Mouse (Mus musculus) spleen, adult 2 months (tissue): ENCODE data around the gene Fbf1. TPM values are rescaled to one million over a fixed set of nuclear protein-coding genes. Genes with fewer than 3 reads are reported as not detected.

ENCODE experiments used
- DNase-seq, 2 experiments: peaks; one replicate each; pipeline versions ENCODE4 v3.0.0 to v3.0.0-alpha.2; 2012 to 2021; ENCODE audit warnings: low spot score in 2 of 2, low read depth in 1 of 2
- H3K27ac ChIP-seq: fragments of 200-500 bp; 2 replicates; pipeline ENCODE4 v1.5.1; 2012; ENCODE audit warnings: low read length, inconsistent platforms; ENCODE audit not compliant: insufficient read depth
- H3K27me3 ChIP-seq: fragments of 200-500 bp; 2 replicates; pipeline ENCODE4 v1.6.1; 2012; ENCODE audit warnings: mild to moderate bottlenecking, moderate library complexity, low read length, inconsistent platforms; ENCODE audit not compliant: control insufficient read depth, insufficient read depth
- H3K36me3 ChIP-seq: fragments of 200-500 bp; 2 replicates; pipeline ENCODE4 v1.6.1; 2012; ENCODE audit warnings: mild to moderate bottlenecking, low read length, inconsistent platforms; ENCODE audit not compliant: control insufficient read depth, insufficient read depth
- H3K4me1 ChIP-seq: fragments of 200-500 bp; 2 replicates; pipeline ENCODE4 v1.6.1; 2011; ENCODE audit warnings: inconsistent platforms; ENCODE audit not compliant: control insufficient read depth, insufficient read depth, insufficient read length
- H3K4me3 ChIP-seq: fragments of 200-500 bp; 2 replicates; pipeline ENCODE4 v1.5.1; 2011; ENCODE audit warnings: mild to moderate bottlenecking, inconsistent platforms; ENCODE audit not compliant: insufficient read depth, insufficient read length; ENCODE audit errors: extremely low read depth
- CTCF ChIP-seq: fragments of 200-500 bp; IDR thresholded peaks from 2 replicates; pipeline ENCODE4 v1.5.1; 2011; ENCODE audit warnings: mild to moderate bottlenecking, inconsistent platforms; ENCODE audit not compliant: insufficient read depth, insufficient read length, insufficient replicate concordance; ENCODE audit errors: extremely low read depth
- POLR2A ChIP-seq: fragments of 200-500 bp; IDR thresholded peaks from 2 replicates; pipeline ENCODE4 v1.6.1; 2011; ENCODE audit warnings: low read depth, low read length, inconsistent platforms
- WGBS: fragments of 180-500 bp; shearing (Covaris S2); methylation state at CpG from one replicate; pipeline ENCODE4 v1.1.7; 2018; 5-methylcytosine and 5-hydroxymethylcytosine counted together
- polyA plus RNA-seq: library from polyadenylated mRNA; depleted of rRNA; stranded (reverse); fragments of >200 nt; gene quantifications from 2 replicates; pipeline ENCODE4 v1.2.3, GENCODE M21; 2012; rRNA removed

The Fbf1 gene
- polyA plus RNA-seq: 13.3 and 14.0 TPM in 2 replicates

DNA sequence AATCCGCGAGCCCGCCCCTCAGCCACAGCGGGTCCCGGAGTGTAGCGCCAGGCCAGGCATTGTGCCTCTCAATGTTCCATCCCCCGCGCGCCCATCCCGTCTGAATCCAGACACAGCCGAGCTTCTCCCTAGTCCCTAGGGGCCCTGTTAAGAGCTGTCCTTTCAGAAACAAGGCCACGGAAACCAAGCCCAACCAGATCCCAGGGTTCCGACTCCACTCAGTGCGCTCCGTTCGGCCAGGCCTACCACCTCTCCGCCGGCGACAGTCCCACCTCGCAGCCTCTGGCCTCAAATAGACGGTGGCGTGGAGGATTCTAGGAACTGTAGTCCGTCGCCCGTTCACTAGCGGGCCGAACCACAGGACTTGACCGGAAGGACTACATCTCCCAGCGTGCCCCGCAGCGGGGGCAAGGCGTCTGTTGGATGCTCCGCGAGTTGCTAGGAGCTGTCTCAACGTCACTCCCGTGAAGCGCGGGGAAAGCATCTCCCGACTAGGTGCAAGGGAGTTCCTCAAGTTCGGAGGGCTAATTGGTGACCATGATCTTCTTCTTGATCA lies at the start of gene Fbf1:
Fbf1 (minus strand) TSS at position 283 of the 556 bp plus-strand sequence.
- no peaks in the 10 kb centered on the region for H3K27me3 ChIP-seq
- under 1% methylated on average over 40 of the region's 40 CpGs for WGBS
- DNase-seq: peak; percentile 73 to 94
- H3K36me3 ChIP-seq: peaks cover 6% of the 10 kb centered on the region
- peak within 1 kb of the TSS; percentile 17; the same call in 1 of the 2 replicates for H3K27ac ChIP-seq
- TF ChIP-seq POLR2A (peak; percentile 35; the same call in 1 of the 2 replicates), CTCF (no peak)
- H3K4me1 ChIP-seq: no peaks in the 10 kb centered on the region
- H3K4me3 ChIP-seq: peak within 1 kb of the TSS; percentile 76

- H3K4me3 ChIP-seq: no peak overlapping the region
- H3K36me3 ChIP-seq: no peaks in the 10 kb centered on the region
- no peaks in the 10 kb centered on the region; the same call in 1 of the 2 replicates for H3K4me1 ChIP-seq
- TF ChIP-seq CTCF (no peak), POLR2A (no peak)
- H3K27me3 ChIP-seq: no peaks in the 10 kb centered on the region
- no peak for DNase-seq
- H3K27ac ChIP-seq: no peak overlapping the region
- WGBS: 69% methylated on average over 11 of the region's 11 CpGs
Observed at GRCm38 (mm10) chr11:116216549-116216948, 48.6 kb upstream of the Fbf1 start.

DNA sequence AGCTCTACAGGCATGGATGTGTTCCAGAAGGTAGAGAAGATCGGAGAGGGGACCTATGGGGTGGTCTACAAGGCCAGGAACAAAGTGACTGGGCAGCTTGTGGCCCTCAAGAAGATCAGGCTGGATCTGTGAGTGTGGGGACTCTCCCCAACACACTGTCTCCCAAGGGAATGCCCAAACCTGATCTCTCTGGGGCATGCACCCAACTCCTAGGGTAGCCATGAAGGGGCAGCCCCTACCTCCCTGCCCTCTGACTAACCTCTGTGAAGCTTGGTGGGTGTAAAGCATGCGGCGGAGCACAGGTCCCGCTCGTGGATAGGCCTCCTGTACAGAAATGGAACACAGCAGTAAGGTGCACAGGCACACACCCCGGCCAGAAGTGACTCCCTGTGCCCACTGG lies 48.0 kb upstream of the Fbf1 start:
- WGBS: 84% methylated on average over 6 of the region's 6 CpGs
- no peak overlapping the region for H3K4me3 ChIP-seq

GRCm38 (mm10) chr11:116215181-116215580 lies 47.2 kb upstream of the Fbf1 start:
- 97% methylated on average over 7 of the region's 7 CpGs for WGBS
- no peaks in the 10 kb centered on the region for H3K27me3 ChIP-seq
- H3K4me3 ChIP-seq: no peak overlapping the region
- no peaks in the 10 kb centered on the region; the same call in 1 of the 2 replicates for H3K4me1 ChIP-seq
- no peak overlapping the region for H3K27ac ChIP-seq
- DNase-seq: no peak
- H3K36me3 ChIP-seq: no peaks in the 10 kb centered on the region
- peak; percentile 12; the same call in 1 of the 2 replicates for TF ChIP-seq CTCF
- TF ChIP-seq POLR2A: no peak

More for the DNA sequence above, 48.0 kb upstream of the Fbf1 start:
- H3K4me1 ChIP-seq: no peaks in the 10 kb centered on the region; the same call in 1 of the 2 replicates
- DNase-seq: no peak
- TF ChIP-seq CTCF (no peak), POLR2A (no peak)
- no peaks in the 10 kb centered on the region for H3K27me3 ChIP-seq
- no peak overlapping the region for H3K27ac ChIP-seq
- H3K36me3 ChIP-seq: no peaks in the 10 kb centered on the region

DNA sequence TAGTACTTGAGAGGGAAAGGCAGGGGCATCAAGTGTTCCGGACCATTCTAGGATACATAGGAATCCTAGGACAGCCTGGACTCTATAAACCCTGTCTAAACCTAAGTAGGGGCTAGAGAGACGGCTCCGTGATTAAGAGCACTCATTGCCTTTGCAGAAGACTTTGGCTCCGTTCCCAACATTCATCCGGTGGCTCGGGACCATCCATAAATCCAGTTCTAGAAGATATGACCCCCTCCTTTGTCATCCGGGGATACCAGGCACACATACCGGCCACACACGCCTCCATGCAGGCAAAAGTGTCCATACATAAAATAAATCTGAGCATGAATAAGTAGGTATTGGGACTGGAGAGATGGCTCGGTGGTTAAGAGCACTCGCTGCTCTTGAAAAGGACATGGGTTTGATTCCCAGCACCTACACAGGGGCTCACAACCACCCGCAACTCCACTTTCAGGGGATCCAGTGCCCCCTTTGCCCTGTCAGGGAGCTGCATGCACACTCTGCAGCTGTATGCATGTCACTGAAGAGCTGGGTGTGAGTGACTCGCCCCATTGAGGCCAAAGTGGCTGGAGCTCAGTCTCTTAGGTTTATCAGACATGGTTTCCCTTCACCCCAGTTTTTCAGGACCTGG lies 46.0 kb upstream of the Fbf1 start:
- WGBS: 91% methylated on average over 13 of the region's 13 CpGs
- TF ChIP-seq CTCF (no peak), POLR2A (no peak)
- no peak overlapping the region for H3K27ac ChIP-seq

GRCm38 (mm10) chr11:116212847-116213246 lies 44.9 kb upstream of the Fbf1 start:
- H3K36me3 ChIP-seq: no peaks in the 10 kb centered on the region
- TF ChIP-seq CTCF (no peak), POLR2A (no peak)
- H3K4me1 ChIP-seq: no peaks in the 10 kb centered on the region
- no peak for DNase-seq
- no peaks in the 10 kb centered on the region for H3K27me3 ChIP-seq
- WGBS: 94% methylated on average over 6 of the region's 6 CpGs
- H3K27ac ChIP-seq: no peak overlapping the region
- no peak overlapping the region for H3K4me3 ChIP-seq

More for the DNA sequence above, 46.0 kb upstream of the Fbf1 start:
- Histone ChIP-seq H3K4me1 (no peaks in the 10 kb centered on the region; the same call in 1 of the 2 replicates), H3K36me3 (no peaks in the 10 kb centered on the region), H3K4me3 (no peak overlapping the region), H3K27me3 (no peaks in the 10 kb centered on the region)
- DNase-seq: no peak

DNA sequence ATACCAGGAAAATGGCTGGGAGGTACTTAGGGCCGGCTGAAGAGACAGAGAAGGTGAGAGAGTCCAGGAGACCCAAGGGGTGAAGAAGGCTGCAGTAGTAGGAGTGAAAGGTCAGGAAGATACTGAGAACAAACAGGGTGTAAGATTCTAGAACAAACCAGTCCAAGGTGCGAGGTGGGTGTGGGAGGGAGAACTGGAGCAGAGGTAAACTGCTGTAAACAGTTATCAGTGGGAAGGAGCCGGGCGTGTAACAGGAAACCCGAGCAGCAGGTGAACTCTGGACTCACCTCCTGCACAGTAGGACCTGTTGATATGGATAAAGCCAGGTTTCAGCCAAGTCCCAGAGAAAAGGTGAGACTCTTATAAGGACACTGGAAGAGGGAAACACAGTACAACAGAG lies 42.7 kb upstream of the Fbf1 start:
- no peak for TF ChIP-seq CTCF
- no peak for TF ChIP-seq POLR2A

More for the DNA sequence above, 42.7 kb upstream of the Fbf1 start:
- 83% methylated on average over 5 of the region's 5 CpGs for WGBS
- H3K4me3 ChIP-seq: no peak overlapping the region
- peaks cover 8% of the 10 kb centered on the region for H3K36me3 ChIP-seq
- H3K4me1 ChIP-seq: no peaks in the 10 kb centered on the region
- H3K27me3 ChIP-seq: no peaks in the 10 kb centered on the region
- DNase-seq: no peak
- H3K27ac ChIP-seq: no peak overlapping the region
